Mouse (Mus musculus) kidney, embryonic 16.5 days (tissue): ENCODE data around the gene Alkbh8. TPM values are rescaled to one million over a fixed set of nuclear protein-coding genes. Genes with fewer than 3 reads are reported as not detected.
"Not testable (repeated sequence)": the region's sequence is repeated elsewhere in the genome, so short reads cannot be mapped to it uniquely, and the experiment has no call there.

Source experiments
- ATAC-seq: fragments of 200-750 bp; cut with Nextera tagmentation; 2 replicates; pipeline ENCODE4 v1.8.0; 2017; ENCODE audit warnings: moderate TSS enrichment; ENCODE audit not compliant: low FRiP score, low TSS enrichment
- H3K27ac ChIP-seq: fragments of 300-500 bp; sonication (generic); 2 replicates; pipeline ENCODE4 v1.5.1; 2014; ENCODE audit warnings: low read length
- H3K27me3 ChIP-seq: fragments of 300-500 bp; sonication (generic); 2 replicates; pipeline ENCODE4 v1.6.1; 2014; ENCODE audit warnings: low read length, control low read depth, mixed read lengths; ENCODE audit not compliant: insufficient read depth
- H3K36me3 ChIP-seq: fragments of 300-500 bp; sonication (generic); 2 replicates; pipeline ENCODE4 v1.6.1; 2014; ENCODE audit warnings: low read length, control low read depth, mixed read lengths; ENCODE audit not compliant: insufficient read depth
- H3K4me1 ChIP-seq: fragments of 300-500 bp; sonication (generic); 2 replicates; pipeline ENCODE4 v1.6.1; 2014; ENCODE audit warnings: low read length, control low read depth, mixed read lengths; ENCODE audit not compliant: insufficient read depth
- H3K4me2 ChIP-seq: fragments of 300-500 bp; sonication (generic); replicated peaks from 2 replicates; pipeline ENCODE4 v1.6.1; 2014; ENCODE audit warnings: low read depth, low read length
- H3K4me3 ChIP-seq: fragments of 300-500 bp; sonication (generic); 2 replicates; pipeline ENCODE4 v1.5.1; 2014; ENCODE audit warnings: mild to moderate bottlenecking, low read length
- H3K9ac ChIP-seq: fragments of 300-500 bp; sonication (generic); replicated peaks from 2 replicates; pipeline ENCODE4 v1.6.1; 2014; ENCODE audit warnings: low read length
- H3K9me3 ChIP-seq: fragments of 300-500 bp; sonication (generic); 2 replicates; pipeline ENCODE4 v1.6.1; 2016; ENCODE audit warnings: low read length, control low read depth
- WGBS: fragments of 180-500 bp; shearing (Covaris S2); extraction: QIAGEN DNeasy Blood & Tissue Kit; methylation state at CpG from one replicate; pipeline ENCODE4 v1.1.7; 2014; 5-methylcytosine and 5-hydroxymethylcytosine counted together
- polyA plus RNA-seq: library from polyadenylated mRNA; unstranded; fragments of >200 nt; fragmentation: Nextera tagmentation; extraction: Ambion mirVana; gene quantifications from 2 replicates; pipeline ENCODE4 v1.2.1, GENCODE M21; 2015

Gene Alkbh8
- polyA plus RNA-seq, result 31.9 and 33.6 TPM in 2 replicates

DNA sequence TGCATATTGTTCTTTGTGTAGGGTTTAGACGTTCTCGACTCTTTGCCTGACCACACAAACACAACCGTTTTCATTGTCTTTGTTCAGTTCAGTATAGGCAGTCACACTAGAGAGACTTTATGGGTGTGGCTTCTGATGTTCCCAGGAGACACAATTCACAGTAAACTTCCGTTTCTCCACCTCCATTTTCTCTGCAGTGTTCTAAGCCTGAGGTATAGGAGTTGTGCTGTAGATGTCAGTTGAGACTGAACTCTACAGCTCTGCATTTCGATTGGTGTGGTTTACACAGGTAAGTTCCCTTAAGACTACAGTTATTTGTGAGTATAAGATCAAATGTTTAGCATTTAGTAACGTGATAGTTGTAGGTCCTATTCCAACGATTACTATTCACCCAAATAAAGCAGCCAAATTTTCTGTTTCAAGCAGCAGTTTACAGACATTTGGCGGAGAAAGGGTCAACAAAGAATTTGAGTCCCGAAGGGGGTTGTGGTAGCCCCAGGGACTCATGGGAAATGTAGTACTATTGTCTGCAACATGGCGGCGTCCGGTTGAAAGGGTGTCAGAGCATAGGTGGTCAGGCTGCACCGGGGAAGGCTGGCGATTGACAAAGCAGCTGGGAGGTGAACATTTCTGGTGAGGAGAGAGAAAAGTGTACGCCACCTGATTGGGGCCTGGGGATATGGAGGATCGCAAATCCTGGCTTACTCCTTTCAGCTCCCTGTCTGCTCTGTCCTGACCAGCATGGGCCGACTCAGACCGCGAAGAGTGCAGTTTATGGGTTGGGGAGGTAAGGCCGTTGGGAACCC, at the start of gene Alkbh8:
Gene Alkbh8, plus strand, starts transcription at position 179 of the 806 bp plus-strand sequence.
- Histone ChIP-seq H3K27me3 (no peaks in the 10 kb centered on the region), H3K4me1 (peaks cover 4% of the 10 kb centered on the region), H3K4me2 (peak within 1 kb of the TSS; percentile 73), H3K9me3 (no peaks in the 10 kb centered on the region), H3K4me3 (peak within 1 kb of the TSS; percentile 88), H3K27ac (peak within 1 kb of the TSS; percentile 82), H3K36me3 (peaks cover 7% of the 10 kb centered on the region), H3K9ac (peak within 1 kb of the TSS; percentile 77)
- peak; percentile 98 for ATAC-seq
- WGBS, result 3% methylated on average over 20 of the region's 20 CpGs

DNA sequence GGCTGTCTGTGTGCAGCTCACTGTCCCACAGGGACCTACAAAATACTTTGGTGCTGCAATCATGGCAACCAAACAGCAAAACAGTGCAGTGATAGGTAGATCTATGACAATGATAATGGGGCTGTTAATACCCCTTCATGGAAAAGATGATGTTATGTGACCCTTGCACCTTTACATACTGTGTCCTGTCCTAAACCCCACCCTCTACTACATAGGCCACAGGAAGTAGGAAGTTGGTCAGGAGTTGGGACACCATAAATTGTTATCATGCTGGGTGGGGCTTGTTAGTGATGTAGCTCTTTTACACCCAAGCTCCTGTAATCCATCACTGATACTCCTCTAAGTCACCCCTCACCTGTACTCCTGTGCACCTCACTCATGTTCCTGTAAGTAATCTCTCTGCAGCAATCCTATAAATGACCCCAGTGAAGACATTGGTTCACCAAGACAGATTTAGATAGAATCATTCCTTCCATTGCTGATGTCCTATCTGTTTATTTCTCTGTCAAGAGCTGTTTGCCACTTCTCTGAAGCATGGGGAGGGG, 25.6 kb upstream of the Alkbh8 start:
- Histone ChIP-seq H3K27ac (no peak overlapping the region), H3K27me3 (no peaks in the 10 kb centered on the region), H3K9me3 (peaks cover 7% of the 10 kb centered on the region), H3K9ac (no peak overlapping the region), H3K4me1 (no peaks in the 10 kb centered on the region), H3K4me3 (no peak overlapping the region), H3K36me3 (no peaks in the 10 kb centered on the region), H3K4me2 (no peak overlapping the region)
- ATAC-seq, result no peak

DNA sequence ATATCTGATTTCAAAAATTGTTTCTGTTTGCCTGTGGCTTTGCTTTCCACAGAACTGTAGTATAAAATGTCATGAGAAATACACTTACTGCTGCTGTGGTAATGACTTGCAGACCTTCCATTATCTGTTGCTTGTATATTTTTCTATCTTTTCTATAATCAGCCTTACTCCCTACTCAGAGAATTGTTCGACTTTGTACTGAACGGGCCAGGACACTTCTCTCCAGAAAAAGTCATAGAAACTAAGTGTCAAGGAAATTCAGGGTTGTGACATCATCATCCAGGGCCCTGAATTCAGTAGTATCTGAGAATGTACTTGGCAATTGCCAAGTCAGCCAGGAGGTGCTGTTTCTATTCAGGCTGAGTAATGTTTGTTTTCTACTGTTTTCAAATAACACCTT, 24.9 kb upstream of the Alkbh8 start:
- Histone ChIP-seq H3K27me3 (no peaks in the 10 kb centered on the region), H3K27ac (no peak overlapping the region), H3K4me1 (no peaks in the 10 kb centered on the region), H3K36me3 (no peaks in the 10 kb centered on the region), H3K9me3 (peaks cover 7% of the 10 kb centered on the region), H3K4me2 (no peak overlapping the region), H3K9ac (no peak overlapping the region), H3K4me3 (no peak overlapping the region)
- 83% methylated on average over 2 of the region's 2 CpGs for WGBS
- ATAC-seq, result no peak

- H3K9ac ChIP-seq, H3K4me3 ChIP-seq, H3K4me2 ChIP-seq, H3K36me3 ChIP-seq, ATAC-seq, H3K4me1 ChIP-seq, H3K9me3 ChIP-seq, H3K27ac ChIP-seq, H3K27me3 ChIP-seq: not testable (repeated sequence)
- WGBS, result 55% methylated on average over 9 of the region's 9 CpGs
Measured at GRCm38 (mm10) chr9:3327342-3328053, 7.4 kb upstream of the Alkbh8 start.

DNA sequence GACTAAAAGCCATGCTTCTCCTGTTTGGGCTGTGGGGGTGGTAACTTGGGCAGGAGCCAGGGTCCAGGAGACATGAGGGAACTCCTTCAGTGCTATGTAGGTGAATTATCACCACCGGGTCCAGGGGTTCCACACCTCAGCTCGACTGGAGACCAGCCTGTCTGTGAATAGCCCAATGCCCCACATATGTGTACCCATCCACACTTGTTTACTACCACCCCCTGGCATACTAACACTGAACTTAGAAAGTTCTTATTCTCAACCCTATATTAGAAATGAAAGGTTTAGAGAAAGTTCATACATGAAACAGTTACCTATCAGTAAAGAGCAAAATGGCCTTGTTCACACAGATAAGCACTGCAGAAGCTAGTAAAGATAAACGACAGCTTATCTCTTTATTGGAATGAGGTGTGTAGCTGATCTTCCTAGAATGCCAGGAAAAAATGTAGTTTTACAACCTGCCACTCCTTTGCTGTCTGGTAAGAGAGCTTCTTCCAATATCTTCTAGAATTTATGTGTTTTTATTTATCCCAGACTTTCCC, 6.8 kb upstream of the Alkbh8 start:
- Histone ChIP-seq H3K4me1 (no peaks in the 10 kb centered on the region), H3K4me2 (no peak overlapping the region), H3K27ac (no peak overlapping the region), H3K9ac (no peak overlapping the region), H3K36me3 (no peaks in the 10 kb centered on the region), H3K27me3 (no peaks in the 10 kb centered on the region), H3K9me3 (no peaks in the 10 kb centered on the region), H3K4me3 (no peak overlapping the region)
- 61% methylated on average over 3 of the region's 3 CpGs for WGBS
- ATAC-seq, result no peak

- no peaks in the 10 kb centered on the region for H3K27me3 ChIP-seq
- H3K36me3 ChIP-seq, result no peaks in the 10 kb centered on the region
- H3K4me3 ChIP-seq, result no peak overlapping the region
- no peaks in the 10 kb centered on the region for H3K9me3 ChIP-seq
- no peak overlapping the region for H3K9ac ChIP-seq
- no peak overlapping the region for H3K27ac ChIP-seq
- H3K4me1 ChIP-seq, result no peaks in the 10 kb centered on the region
- ATAC-seq, result no peak
- H3K4me2 ChIP-seq, result no peak overlapping the region
Measured at GRCm38 (mm10) chr9:3330319-3330718, 4.6 kb upstream of the Alkbh8 start.

DNA sequence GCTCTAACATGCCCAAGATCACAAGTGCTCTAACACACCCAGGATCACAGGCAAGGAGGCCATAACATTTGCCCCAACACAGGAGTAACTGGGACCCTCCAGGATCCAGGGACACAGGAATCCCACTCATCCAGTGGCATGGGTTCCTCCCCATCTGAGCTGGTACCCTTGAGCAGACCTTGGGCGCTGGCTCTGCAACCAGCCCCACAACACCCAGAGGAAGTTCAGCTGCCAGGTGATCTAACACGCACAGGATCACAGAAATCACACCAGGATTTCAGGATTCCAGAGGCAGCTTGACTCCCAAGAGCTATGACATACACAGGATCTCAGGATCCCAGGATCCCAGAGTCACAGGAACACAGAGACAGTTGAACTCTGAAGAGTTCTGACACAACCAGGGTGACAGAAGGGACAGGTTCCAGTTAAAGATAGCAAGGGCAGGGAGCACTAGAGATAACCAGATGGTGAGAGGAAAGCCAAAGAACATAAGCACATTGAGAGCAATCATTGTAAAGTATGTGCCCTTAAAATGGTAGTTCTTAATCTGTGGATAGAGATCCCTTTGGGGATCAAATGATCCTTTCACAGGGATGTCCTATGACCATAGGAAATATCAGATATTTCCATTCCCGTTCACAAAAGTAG, 4.1 kb upstream of the Alkbh8 start:
- 76% methylated on average over 3 of the region's 3 CpGs for WGBS
- no peak for ATAC-seq
- Histone ChIP-seq H3K4me1 (no peaks in the 10 kb centered on the region), H3K9me3 (no peaks in the 10 kb centered on the region), H3K27me3 (no peaks in the 10 kb centered on the region), H3K27ac (no peak overlapping the region), H3K4me2 (no peak overlapping the region), H3K36me3 (no peaks in the 10 kb centered on the region), H3K9ac (no peak overlapping the region), H3K4me3 (no peak overlapping the region)

DNA sequence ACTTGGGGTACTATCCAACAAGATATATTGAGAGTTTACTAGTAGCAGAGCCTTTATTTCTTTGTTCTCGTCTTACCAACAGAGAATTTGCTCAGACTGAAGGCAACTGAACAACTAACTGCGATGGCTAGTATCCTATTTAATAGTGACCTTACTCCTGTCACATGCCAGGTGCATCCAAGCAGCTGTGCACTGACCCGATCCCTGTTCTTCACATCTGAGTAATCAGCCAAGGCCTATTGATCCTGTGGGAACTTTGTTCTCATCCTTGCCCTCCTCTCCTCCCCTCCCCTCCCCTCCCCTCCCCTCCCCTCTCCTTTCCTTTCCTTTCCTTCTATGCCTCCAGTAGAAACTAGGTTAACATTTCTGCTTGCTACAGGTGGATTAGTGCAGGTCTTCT, 1.7 kb downstream of the Alkbh8 start:
- no peak overlapping the region for H3K4me3 ChIP-seq
- ATAC-seq, result no peak
- no peak overlapping the region for H3K4me2 ChIP-seq
- H3K27me3 ChIP-seq, result no peaks in the 10 kb centered on the region
- H3K27ac ChIP-seq, result no peak overlapping the region
- H3K4me1 ChIP-seq, result peaks cover 4% of the 10 kb centered on the region
- H3K9ac ChIP-seq, result no peak overlapping the region
- no peaks in the 10 kb centered on the region for H3K9me3 ChIP-seq
- WGBS, result 83% methylated on average over 3 of the region's 3 CpGs
- H3K36me3 ChIP-seq, result peaks cover 15% of the 10 kb centered on the region

DNA sequence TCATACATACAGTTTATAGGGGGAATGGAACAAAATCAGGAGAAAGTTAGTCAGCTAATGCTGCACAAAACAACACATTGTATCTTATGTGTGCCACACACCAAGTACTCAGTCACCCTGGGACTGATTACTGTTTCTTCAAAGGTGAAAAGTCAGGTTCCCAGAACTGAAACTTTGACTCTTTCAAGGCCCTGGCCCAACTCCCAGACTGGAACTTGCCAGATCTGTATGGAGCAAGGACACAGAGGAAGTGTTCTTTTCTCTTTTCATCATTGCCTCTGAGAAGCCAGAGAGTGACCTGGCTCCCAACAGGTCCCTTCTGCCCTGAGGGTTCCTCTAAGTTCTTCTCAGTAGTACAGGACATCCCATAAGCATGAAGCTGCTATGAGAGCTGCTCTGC, 10.2 kb downstream of the Alkbh8 start:
- no peaks in the 10 kb centered on the region for H3K27me3 ChIP-seq
- H3K36me3 ChIP-seq, result peaks cover 37% of the 10 kb centered on the region
- no peak overlapping the region for H3K4me2 ChIP-seq
- H3K4me1 ChIP-seq, result no peaks in the 10 kb centered on the region
- H3K9ac ChIP-seq, result no peak overlapping the region
- no peak overlapping the region for H3K4me3 ChIP-seq
- no peaks in the 10 kb centered on the region for H3K9me3 ChIP-seq
- no peak overlapping the region for H3K27ac ChIP-seq
- no peak for ATAC-seq
